Mouse (Mus musculus): ENCODE results near the gene Ppara. TPM values are rescaled to one million over a fixed set of nuclear protein-coding genes. Genes with fewer than 3 reads are reported as not detected.

Gene Ppara
- total RNA-seq, 1 experiment from 2014 or later = not detected

GRCm38 (mm10) chr15:85702411-85702951, 32.3 kb upstream of the Ppara start:
- ATAC-seq (replicated peaks in 1 of 2; ENCODE audit: insufficient read depth in 1 of 2, low FRiP score in 2 of 2, low TSS enrichment in 1 of 2, low read depth in 1 of 2, poor library complexity in 2 of 2, severe bottlenecking in 2 of 2) = no peak

- ATAC-seq (replicated peaks in 1 of 2; ENCODE audit: insufficient read depth in 1 of 2, low FRiP score in 2 of 2, low TSS enrichment in 1 of 2, low read depth in 1 of 2, poor library complexity in 2 of 2, severe bottlenecking in 2 of 2) = no peak
Measured at GRCm38 (mm10) chr15:85703194-85703641, 31.6 kb upstream of the Ppara start.

GRCm38 (mm10) chr15:85703858-85704257, 30.9 kb upstream of the Ppara start:
- no peak for ATAC-seq (replicated peaks in 1 of 2; ENCODE audit: insufficient read depth in 1 of 2, low FRiP score in 2 of 2, low TSS enrichment in 1 of 2, low read depth in 1 of 2, poor library complexity in 2 of 2, severe bottlenecking in 2 of 2)

- no peak for ATAC-seq (replicated peaks in 1 of 2; ENCODE audit: insufficient read depth in 1 of 2, low FRiP score in 2 of 2, low TSS enrichment in 1 of 2, low read depth in 1 of 2, poor library complexity in 2 of 2, severe bottlenecking in 2 of 2)
Measured at GRCm38 (mm10) chr15:85704341-85705012, 30.3 kb upstream of the Ppara start.

- ATAC-seq (replicated peaks in 1 of 2; ENCODE audit: insufficient read depth in 1 of 2, low FRiP score in 2 of 2, low TSS enrichment in 1 of 2, low read depth in 1 of 2, poor library complexity in 2 of 2, severe bottlenecking in 2 of 2) = no peak
Measured at GRCm38 (mm10) chr15:85705013-85705528, 29.7 kb upstream of the Ppara start.

- no peak for ATAC-seq (replicated peaks in 1 of 2; ENCODE audit: insufficient read depth in 1 of 2, low FRiP score in 2 of 2, low TSS enrichment in 1 of 2, low read depth in 1 of 2, poor library complexity in 2 of 2, severe bottlenecking in 2 of 2)
Measured at GRCm38 (mm10) chr15:85705566-85706332, 29.0 kb upstream of the Ppara start.

- no peak for ATAC-seq (replicated peaks in 1 of 2; ENCODE audit: insufficient read depth in 1 of 2, low FRiP score in 2 of 2, low TSS enrichment in 1 of 2, low read depth in 1 of 2, poor library complexity in 2 of 2, severe bottlenecking in 2 of 2)
Measured at GRCm38 (mm10) chr15:85706527-85706926, 28.3 kb upstream of the Ppara start.

GRCm38 (mm10) chr15:85707017-85707416, 27.8 kb upstream of the Ppara start:
- no peak for ATAC-seq (replicated peaks in 1 of 2; ENCODE audit: insufficient read depth in 1 of 2, low FRiP score in 2 of 2, low TSS enrichment in 1 of 2, low read depth in 1 of 2, poor library complexity in 2 of 2, severe bottlenecking in 2 of 2)

GRCm38 (mm10) chr15:85707458-85708030, 27.2 kb upstream of the Ppara start:
- no peak for ATAC-seq (replicated peaks in 1 of 2; ENCODE audit: insufficient read depth in 1 of 2, low FRiP score in 2 of 2, low TSS enrichment in 1 of 2, low read depth in 1 of 2, poor library complexity in 2 of 2, severe bottlenecking in 2 of 2)

GRCm38 (mm10) chr15:85708217-85708616, 26.6 kb upstream of the Ppara start:
- ATAC-seq (replicated peaks in 1 of 2; ENCODE audit: insufficient read depth in 1 of 2, low FRiP score in 2 of 2, low TSS enrichment in 1 of 2, low read depth in 1 of 2, poor library complexity in 2 of 2, severe bottlenecking in 2 of 2) = no peak

GRCm38 (mm10) chr15:85708843-85709242, 25.9 kb upstream of the Ppara start:
- ATAC-seq (replicated peaks in 1 of 2; ENCODE audit: insufficient read depth in 1 of 2, low FRiP score in 2 of 2, low TSS enrichment in 1 of 2, low read depth in 1 of 2, poor library complexity in 2 of 2, severe bottlenecking in 2 of 2) = 0 out of 4 replicates have a peak, but pooled peaks of 1 of the 2 experiments have one; percentile 5

GRCm38 (mm10) chr15:85709268-85709973, 25.4 kb upstream of the Ppara start:
- peak; percentile 49 to 70; a peak in 3 of 4 replicates for ATAC-seq (replicated peaks in 1 of 2; ENCODE audit: insufficient read depth in 1 of 2, low FRiP score in 2 of 2, low TSS enrichment in 1 of 2, low read depth in 1 of 2, poor library complexity in 2 of 2, severe bottlenecking in 2 of 2)

GRCm38 (mm10) chr15:85710179-85710578, 24.6 kb upstream of the Ppara start:
- ATAC-seq (replicated peaks in 1 of 2; ENCODE audit: insufficient read depth in 1 of 2, low FRiP score in 2 of 2, low TSS enrichment in 1 of 2, low read depth in 1 of 2, poor library complexity in 2 of 2, severe bottlenecking in 2 of 2) = peak; percentile 60 to 70

- ATAC-seq (replicated peaks in 1 of 2; ENCODE audit: insufficient read depth in 1 of 2, low FRiP score in 2 of 2, low TSS enrichment in 1 of 2, low read depth in 1 of 2, poor library complexity in 2 of 2, severe bottlenecking in 2 of 2) = no peak
Measured at GRCm38 (mm10) chr15:85710641-85711580, 23.9 kb upstream of the Ppara start.

GRCm38 (mm10) chr15:85712565-85713168, 22.1 kb upstream of the Ppara start:
- ATAC-seq (replicated peaks in 1 of 2; ENCODE audit: insufficient read depth in 1 of 2, low FRiP score in 2 of 2, low TSS enrichment in 1 of 2, low read depth in 1 of 2, poor library complexity in 2 of 2, severe bottlenecking in 2 of 2) = peak in 1 of 2 experiments; percentile 55; a peak in 1 of 4 replicates

- no peak for ATAC-seq (replicated peaks in 1 of 2; ENCODE audit: insufficient read depth in 1 of 2, low FRiP score in 2 of 2, low TSS enrichment in 1 of 2, low read depth in 1 of 2, poor library complexity in 2 of 2, severe bottlenecking in 2 of 2)
Measured at GRCm38 (mm10) chr15:85713417-85713816, 21.4 kb upstream of the Ppara start.
